Mouse (Mus musculus): ENCODE data around the gene Scrn2. TPM values are rescaled to one million over a fixed set of nuclear protein-coding genes. Genes with fewer than 3 reads are reported as not detected.

Scrn2 gene
- polyA plus RNA-seq, 1 experiment from 2014 or later = 26.5 TPM

DNA sequence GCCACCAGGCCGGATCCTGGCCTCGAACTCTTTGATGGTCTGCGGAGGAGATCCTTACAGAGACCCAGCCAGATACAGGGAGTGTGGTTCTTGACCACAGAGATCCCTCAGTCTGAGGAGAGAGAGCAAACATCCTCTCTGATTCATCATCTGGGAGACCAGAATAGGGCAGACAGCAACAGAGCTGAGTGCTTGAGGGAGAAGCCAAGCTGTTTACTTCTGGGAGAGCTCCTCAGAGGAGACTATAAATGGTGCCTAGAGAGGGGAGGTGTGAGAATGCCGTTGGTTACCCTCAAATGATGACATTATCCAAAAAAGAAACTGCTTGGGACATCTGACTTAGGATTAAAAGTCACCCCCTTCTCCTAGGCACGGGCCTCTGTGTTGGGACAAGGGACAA is 38.2 kb upstream of the Scrn2 start:
- 0 out of 2 replicates have a peak, but pooled peaks cover 4% of the 10 kb centered on the region for H3K27me3 ChIP-seq (ENCODE audit: control insufficient read depth, insufficient read depth, low read length)
- WGBS = 85% methylated on average over 5 of the region's 5 CpGs
- no peak overlapping the region for H3K9ac ChIP-seq (ENCODE audit: low read length)
- DNase-seq (ENCODE audit: low spot score) (no peak), ATAC-seq (ENCODE audit: insufficient read depth, low FRiP score, low TSS enrichment) (no peak)
- no peak overlapping the region for H3K4me2 ChIP-seq (ENCODE audit: low read depth)
- no peaks in the 10 kb centered on the region for H3K9me3 ChIP-seq (ENCODE audit: control insufficient read depth, low read length)
- H3K27ac ChIP-seq (ENCODE audit: low read depth, low read length) = no peak overlapping the region
- no peaks in the 10 kb centered on the region for H3K36me3 ChIP-seq (ENCODE audit: control insufficient read depth, insufficient read depth, low read length)
- peaks cover 28% of the 10 kb centered on the region for H3K4me1 ChIP-seq (ENCODE audit: control insufficient read depth, insufficient read depth, low read length)
- H3K4me3 ChIP-seq (ENCODE audit: low read depth, low read length) = no peak overlapping the region

DNA sequence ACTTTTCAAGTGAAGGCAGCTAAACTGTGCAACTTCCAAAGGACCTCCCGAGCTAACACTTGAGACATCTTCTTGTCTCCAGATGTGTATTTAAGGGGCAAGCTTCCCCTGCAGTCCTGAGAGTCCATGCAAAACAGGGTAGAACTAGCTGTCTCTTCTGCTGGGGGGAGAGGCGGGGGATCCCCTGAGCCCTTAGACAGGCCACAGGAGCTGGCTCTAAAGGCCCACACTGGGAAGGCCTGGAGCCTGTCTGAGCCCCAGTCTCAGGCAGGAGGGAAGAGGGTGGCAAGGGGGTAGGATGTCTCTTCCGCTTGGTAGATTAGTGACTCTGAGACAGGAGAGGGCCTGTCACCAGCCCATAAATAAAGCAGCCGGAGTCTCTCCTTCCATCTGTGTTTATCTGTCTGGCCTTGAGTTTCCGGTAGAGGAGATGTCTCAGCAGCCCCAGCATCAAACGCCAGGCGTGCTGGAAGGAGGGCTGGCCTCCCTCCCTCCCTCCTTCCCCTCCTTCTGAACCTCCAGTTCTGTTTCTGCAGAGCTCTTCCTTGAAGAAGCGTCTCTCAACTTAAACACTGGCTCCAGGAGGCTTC is 36.9 kb upstream of the Scrn2 start:
- H3K9me3 ChIP-seq (ENCODE audit: control insufficient read depth, low read length) = no peaks in the 10 kb centered on the region
- ATAC-seq (ENCODE audit: insufficient read depth, low FRiP score, low TSS enrichment) (no peak), DNase-seq (ENCODE audit: low spot score) (no peak)
- peaks cover 29% of the 10 kb centered on the region for H3K4me1 ChIP-seq (ENCODE audit: control insufficient read depth, insufficient read depth, low read length)
- H3K27me3 ChIP-seq (ENCODE audit: control insufficient read depth, insufficient read depth, low read length) = 0 out of 2 replicates have a peak, but pooled peaks cover 3% of the 10 kb centered on the region
- H3K27ac ChIP-seq (ENCODE audit: low read depth, low read length) = no peak overlapping the region
- no peaks in the 10 kb centered on the region for H3K36me3 ChIP-seq (ENCODE audit: control insufficient read depth, insufficient read depth, low read length)
- WGBS = 33% methylated on average over 8 of the region's 8 CpGs
- no peak overlapping the region for H3K4me2 ChIP-seq (ENCODE audit: low read depth)
- no peak overlapping the region for H3K9ac ChIP-seq (ENCODE audit: low read length)
- no peak overlapping the region for H3K4me3 ChIP-seq (ENCODE audit: low read depth, low read length)

DNA sequence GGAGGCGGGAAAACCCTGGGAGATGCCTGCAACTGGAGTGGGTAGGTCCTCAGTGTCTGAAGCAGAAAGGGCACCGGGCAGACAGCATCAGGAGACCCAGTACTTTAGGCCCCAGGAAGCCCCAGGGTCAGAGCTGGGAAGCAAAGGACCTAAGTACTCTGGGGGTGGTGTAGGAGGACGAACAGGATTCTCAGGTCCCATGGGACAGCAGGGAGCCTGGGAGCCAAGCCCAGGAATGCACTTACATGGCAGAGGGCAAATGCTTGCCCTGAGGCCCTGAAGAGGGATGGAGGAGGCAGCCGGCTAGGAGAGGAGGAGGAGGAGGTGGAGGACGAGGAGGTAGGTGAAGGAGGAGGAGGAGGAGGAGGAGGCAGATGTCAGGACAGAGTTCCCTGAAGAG is 34.7 kb upstream of the Scrn2 start:
- no peaks in the 10 kb centered on the region for H3K36me3 ChIP-seq (ENCODE audit: control insufficient read depth, insufficient read depth, low read length)
- no peak overlapping the region for H3K4me2 ChIP-seq (ENCODE audit: low read depth)
- no peak overlapping the region for H3K27ac ChIP-seq (ENCODE audit: low read depth, low read length)
- 0 out of 2 replicates have a peak, but pooled peaks cover 3% of the 10 kb centered on the region for H3K27me3 ChIP-seq (ENCODE audit: control insufficient read depth, insufficient read depth, low read length)
- no peak overlapping the region for H3K4me3 ChIP-seq (ENCODE audit: low read depth, low read length)
- WGBS = 20% methylated on average over 5 of the region's 5 CpGs
- H3K4me1 ChIP-seq (ENCODE audit: control insufficient read depth, insufficient read depth, low read length) = peaks cover 24% of the 10 kb centered on the region
- no peaks in the 10 kb centered on the region for H3K9me3 ChIP-seq (ENCODE audit: control insufficient read depth, low read length)
- DNase-seq (ENCODE audit: low spot score) = no peak
- H3K9ac ChIP-seq (ENCODE audit: low read length) = no peak overlapping the region
- ATAC-seq (ENCODE audit: insufficient read depth, low FRiP score, low TSS enrichment) = no peak

DNA sequence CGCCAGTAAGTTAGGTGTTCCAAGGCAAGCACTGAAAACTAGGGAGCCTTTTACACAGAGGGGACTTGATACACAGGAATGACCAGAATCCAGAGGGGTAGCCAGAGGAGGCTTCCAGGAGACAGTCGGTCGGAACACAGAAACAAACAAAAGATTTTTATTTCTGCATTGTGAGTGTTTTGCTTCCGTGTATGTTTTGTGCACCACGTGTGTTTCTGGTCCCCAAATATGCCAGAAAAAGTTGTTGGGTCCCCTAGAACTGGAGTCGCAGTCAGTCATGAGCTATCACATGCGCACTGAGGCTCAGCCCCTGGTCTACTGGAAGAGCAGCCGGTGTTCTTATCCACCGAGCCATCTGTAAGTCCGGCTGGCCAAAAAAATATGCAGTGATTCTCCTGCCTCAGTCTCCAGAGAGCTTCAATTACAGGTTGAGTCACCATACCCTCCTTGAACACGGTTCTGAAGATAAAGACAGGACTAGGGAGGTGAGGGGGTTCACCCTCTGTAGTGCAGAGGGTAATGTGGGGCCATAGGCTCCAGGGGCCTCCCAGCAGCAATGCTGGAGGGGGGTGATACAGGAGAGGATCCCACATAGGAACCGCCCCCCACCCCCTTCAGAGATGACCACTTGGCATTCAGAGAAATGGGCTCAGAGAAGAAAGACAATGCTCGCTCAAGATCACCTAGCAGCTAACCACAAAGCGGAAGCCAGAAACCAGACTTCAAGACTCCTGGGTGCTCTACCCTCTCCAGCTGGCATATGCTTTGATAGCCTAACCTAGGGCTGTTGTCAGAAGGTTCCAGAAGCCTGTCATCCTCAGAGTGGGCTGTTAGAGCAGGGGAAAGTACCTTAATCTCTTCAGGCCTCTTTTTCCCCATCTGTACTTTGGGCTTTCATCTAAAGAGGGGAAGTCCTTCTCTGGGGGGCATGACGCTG is 33.6 kb upstream of the Scrn2 start:
- Histone ChIP-seq H3K27me3 (ENCODE audit: control insufficient read depth, insufficient read depth, low read length) (0 out of 2 replicates have a peak, but pooled peaks cover 3% of the 10 kb centered on the region), H3K4me2 (ENCODE audit: low read depth) (no peak overlapping the region), H3K9me3 (ENCODE audit: control insufficient read depth, low read length) (no peaks in the 10 kb centered on the region), H3K9ac (ENCODE audit: low read length) (no peak overlapping the region), H3K4me1 (ENCODE audit: control insufficient read depth, insufficient read depth, low read length) (peaks cover 24% of the 10 kb centered on the region), H3K36me3 (ENCODE audit: control insufficient read depth, insufficient read depth, low read length) (no peaks in the 10 kb centered on the region), H3K27ac (ENCODE audit: low read depth, low read length) (no peak overlapping the region), H3K4me3 (ENCODE audit: low read depth, low read length) (no peak overlapping the region)
- DNase-seq (ENCODE audit: low spot score) = no peak
- 79% methylated on average over 15 of the region's 15 CpGs for WGBS
- no peak for ATAC-seq (ENCODE audit: insufficient read depth, low FRiP score, low TSS enrichment)

DNA sequence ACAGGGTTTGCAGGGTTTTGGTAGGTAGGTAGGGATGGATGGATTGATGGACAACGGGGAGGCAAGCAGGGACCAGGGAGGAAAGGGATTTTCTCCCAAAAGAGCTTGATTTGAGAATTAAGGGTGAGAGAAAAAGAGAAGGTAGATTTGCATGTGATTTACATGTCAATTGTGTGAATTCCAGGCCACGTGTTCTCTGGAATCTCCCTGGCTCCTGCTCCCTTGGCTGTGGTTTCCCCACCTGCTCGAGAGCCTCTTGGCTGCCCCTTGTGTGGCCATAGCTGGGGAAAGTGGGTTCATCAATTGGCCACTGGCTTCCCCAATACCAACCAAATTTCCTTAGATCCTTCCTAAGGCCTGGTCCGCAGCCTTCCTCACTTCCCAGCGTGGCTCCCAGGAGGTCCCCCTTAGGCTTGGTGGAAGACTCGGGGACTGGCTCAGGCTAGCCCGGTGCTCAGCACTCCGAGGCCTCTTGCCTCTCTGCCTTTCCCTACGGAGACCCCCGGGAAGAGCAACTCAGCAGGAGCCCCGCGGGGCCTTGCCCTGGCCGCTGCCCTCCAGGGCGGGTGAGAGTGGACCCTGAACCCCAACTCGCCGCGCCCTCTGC is 32.9 kb upstream of the Scrn2 start:
- no peak overlapping the region for H3K27ac ChIP-seq (ENCODE audit: low read depth, low read length)
- WGBS = 10% methylated on average over 17 of the region's 17 CpGs
- ATAC-seq (ENCODE audit: insufficient read depth, low FRiP score, low TSS enrichment) (no peak), DNase-seq (ENCODE audit: low spot score) (peak; percentile 46)
- peak overlapping the region; percentile 71 for H3K9ac ChIP-seq (ENCODE audit: low read length)
- H3K36me3 ChIP-seq (ENCODE audit: control insufficient read depth, insufficient read depth, low read length) = no peaks in the 10 kb centered on the region
- H3K9me3 ChIP-seq (ENCODE audit: control insufficient read depth, low read length) = no peaks in the 10 kb centered on the region
- peak overlapping the region; percentile 63 for H3K4me2 ChIP-seq (ENCODE audit: low read depth)
- peak overlapping the region; percentile 21 for H3K4me3 ChIP-seq (ENCODE audit: low read depth, low read length)
- peaks cover 21% of the 10 kb centered on the region for H3K4me1 ChIP-seq (ENCODE audit: control insufficient read depth, insufficient read depth, low read length)
- 0 out of 2 replicates have a peak, but pooled peaks cover 3% of the 10 kb centered on the region for H3K27me3 ChIP-seq (ENCODE audit: control insufficient read depth, insufficient read depth, low read length)

DNA sequence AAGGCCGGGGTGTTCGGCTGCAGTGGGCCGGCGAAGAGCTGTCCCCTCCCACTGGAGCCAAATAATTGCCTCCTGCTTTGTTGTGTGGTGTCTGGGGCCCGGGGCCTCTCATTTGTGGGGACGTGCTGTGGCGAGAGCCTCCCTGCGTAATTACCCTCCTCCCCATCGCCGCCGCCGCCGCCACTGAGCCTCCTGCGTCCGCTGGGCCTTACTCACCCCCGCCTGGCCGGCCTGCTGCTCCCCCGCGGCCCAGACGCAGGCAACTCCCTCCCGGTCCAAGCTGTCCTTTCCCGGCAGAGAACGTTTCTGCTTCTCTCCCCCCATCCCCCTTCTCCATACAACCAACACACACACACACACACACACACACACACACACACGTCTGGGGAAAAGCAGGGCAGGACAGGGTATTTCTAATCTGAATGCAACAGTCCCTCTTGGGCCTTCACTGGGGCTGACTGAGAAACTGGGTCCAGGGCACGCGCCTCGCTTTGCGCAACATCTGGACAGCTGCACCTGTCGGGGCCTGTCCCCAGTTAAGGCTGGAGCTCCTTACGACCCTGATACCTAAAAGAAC is 32.3 kb upstream of the Scrn2 start:
- WGBS = 3% methylated on average over 30 of the region's 30 CpGs
- peak; percentile 56 for DNase-seq (ENCODE audit: low spot score)
- Histone ChIP-seq H3K4me3 (ENCODE audit: low read depth, low read length) (peak overlapping the region; percentile 21), H3K9me3 (ENCODE audit: control insufficient read depth, low read length) (no peaks in the 10 kb centered on the region), H3K27me3 (ENCODE audit: control insufficient read depth, insufficient read depth, low read length) (0 out of 2 replicates have a peak, but pooled peaks cover 3% of the 10 kb centered on the region), H3K27ac (ENCODE audit: low read depth, low read length) (no peak overlapping the region), H3K9ac (ENCODE audit: low read length) (peak overlapping the region; percentile 71), H3K36me3 (ENCODE audit: control insufficient read depth, insufficient read depth, low read length) (no peaks in the 10 kb centered on the region), H3K4me2 (ENCODE audit: low read depth) (peak overlapping the region; percentile 63), H3K4me1 (ENCODE audit: control insufficient read depth, insufficient read depth, low read length) (peaks cover 16% of the 10 kb centered on the region)
- ATAC-seq (ENCODE audit: insufficient read depth, low FRiP score, low TSS enrichment) = peak; percentile 38; the same call in 1 of the 2 replicates

DNA sequence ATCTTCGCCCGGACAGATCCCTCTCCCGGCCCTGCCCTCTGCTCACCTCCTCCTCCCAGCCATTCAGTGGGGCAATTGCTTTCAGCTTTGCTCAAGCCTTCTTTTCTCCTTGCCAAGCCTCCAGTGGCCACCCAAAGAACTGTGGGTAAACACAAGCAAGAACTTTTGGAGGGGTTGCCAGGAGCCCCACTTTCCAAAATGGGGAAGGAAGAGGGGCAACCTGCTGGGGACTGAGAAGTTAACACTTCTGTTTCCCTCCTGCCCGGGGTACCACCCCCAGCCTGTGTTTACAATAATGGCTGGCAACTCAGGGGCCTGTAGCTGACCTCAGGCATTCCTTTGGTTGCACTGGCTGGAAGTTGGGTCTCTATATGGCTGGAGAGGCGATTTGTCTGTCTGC is 26.6 kb upstream of the Scrn2 start:
- Histone ChIP-seq H3K27me3 (ENCODE audit: control insufficient read depth, insufficient read depth, low read length) (peaks cover 2% of the 10 kb centered on the region; the same call in 1 of the 2 replicates), H3K4me3 (ENCODE audit: low read depth, low read length) (no peak overlapping the region), H3K4me2 (ENCODE audit: low read depth) (no peak overlapping the region), H3K9me3 (ENCODE audit: control insufficient read depth, low read length) (no peaks in the 10 kb centered on the region), H3K9ac (ENCODE audit: low read length) (no peak overlapping the region), H3K27ac (ENCODE audit: low read depth, low read length) (no peak overlapping the region), H3K4me1 (ENCODE audit: control insufficient read depth, insufficient read depth, low read length) (no peaks in the 10 kb centered on the region), H3K36me3 (ENCODE audit: control insufficient read depth, insufficient read depth, low read length) (no peaks in the 10 kb centered on the region)
- DNase-seq (ENCODE audit: low spot score) = no peak
- WGBS = 16% methylated on average over 5 of the region's 5 CpGs
- no peak for ATAC-seq (ENCODE audit: insufficient read depth, low FRiP score, low TSS enrichment)

DNA sequence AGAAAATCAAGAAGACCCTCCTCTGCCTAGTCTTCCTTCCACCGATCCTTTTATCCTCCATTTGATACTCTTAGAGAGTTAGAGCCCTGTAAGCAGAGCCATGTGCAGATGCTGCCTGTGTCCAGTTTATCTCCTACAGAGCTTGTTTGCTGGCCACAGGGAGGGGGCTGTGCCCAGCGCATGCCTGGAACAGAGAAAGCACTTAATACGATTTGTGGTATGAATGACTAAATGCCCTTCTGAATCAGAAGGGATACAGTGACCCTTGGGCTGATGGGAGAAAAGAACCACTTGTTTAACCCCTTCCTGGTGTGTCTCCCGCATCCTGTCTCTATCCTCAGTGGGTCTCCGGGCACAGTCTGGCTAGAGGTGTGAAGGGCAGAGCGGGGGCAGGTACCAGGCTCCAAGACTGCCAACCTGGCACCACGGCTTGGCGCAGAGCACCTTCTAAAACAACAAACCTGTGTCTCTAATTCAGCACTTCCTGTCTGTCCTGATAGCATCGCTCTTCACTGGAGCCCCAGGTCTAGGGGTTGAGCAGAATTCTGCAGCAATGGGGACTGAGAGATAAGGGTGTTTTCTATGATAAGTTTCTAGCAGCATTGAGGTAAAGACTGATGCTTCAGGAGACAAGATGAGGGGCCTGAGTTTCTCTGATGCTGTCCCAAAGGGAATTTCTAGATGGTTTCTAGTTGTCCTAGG is 22.5 kb upstream of the Scrn2 start:
- Histone ChIP-seq H3K9ac (ENCODE audit: low read length) (no peak overlapping the region), H3K4me1 (ENCODE audit: control insufficient read depth, insufficient read depth, low read length) (no peaks in the 10 kb centered on the region), H3K4me3 (ENCODE audit: low read depth, low read length) (no peak overlapping the region), H3K9me3 (ENCODE audit: control insufficient read depth, low read length) (no peaks in the 10 kb centered on the region), H3K36me3 (ENCODE audit: control insufficient read depth, insufficient read depth, low read length) (no peaks in the 10 kb centered on the region), H3K27me3 (ENCODE audit: control insufficient read depth, insufficient read depth, low read length) (peaks cover 5% of the 10 kb centered on the region; the same call in 1 of the 2 replicates), H3K27ac (ENCODE audit: low read depth, low read length) (no peak overlapping the region), H3K4me2 (ENCODE audit: low read depth) (no peak overlapping the region)
- DNase-seq (ENCODE audit: low spot score) (no peak), ATAC-seq (ENCODE audit: insufficient read depth, low FRiP score, low TSS enrichment) (no peak)
- WGBS = 82% methylated on average over 9 of the region's 9 CpGs
